Mouse (Mus musculus): ENCODE data around the gene Krt86.

DNA sequence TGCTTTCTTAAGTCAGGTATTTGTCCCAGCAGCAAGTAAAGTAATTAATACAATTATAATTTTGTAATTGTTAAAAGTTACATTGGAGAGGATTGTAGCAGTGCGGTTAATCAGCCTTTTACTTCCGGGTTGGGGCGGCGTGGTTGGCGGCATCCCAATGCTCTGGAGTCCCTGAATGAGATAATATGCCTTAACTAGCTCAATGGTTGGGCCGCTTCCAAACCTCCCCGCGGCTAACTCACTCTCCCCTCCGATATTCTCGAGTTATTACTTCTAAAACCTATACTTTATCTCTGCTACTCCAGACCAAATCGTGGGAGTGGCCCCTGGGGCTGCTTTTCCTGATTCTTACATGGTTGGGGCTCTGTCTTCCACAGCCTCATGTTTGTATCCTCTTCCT is 26.7 kb upstream of the Krt86 start:
- TF ChIP-seq POLR2A (IDR thresholded peaks at IDR 0.05; ENCODE audit: insufficient read length, low read depth), result no peak
- TF ChIP-seq MAX (IDR thresholded peaks at IDR 0.05; ENCODE audit: low read depth), result no peak

Data from myocyte (in vitro differentiated cells).